Comparison of ENCODE assay signal across 11 mouse cellular contexts in genomic region chr1:149960251-149960650, GRCm38 (mm10). TPM values are rescaled to one million over a fixed set of nuclear protein-coding genes. Genes with fewer than 3 reads are reported as not detected.
DNase-seq lines count a peak whose midpoint lies in the region; ATAC-seq and TF ChIP-seq lines count a peak whose summit lies in the region.
"Had no signal": no experiment of that assay in that cellular context is flagged by ENCODE, and none has a peak within 500 bp of the region (broad histone marks: within the 10 kb centered on the region; RNA-seq: fewer than 3 reads in every experiment).

No protein-coding gene starts in this region.

- H3K4me3 ChIP-seq in erythroblast, embryonic 14.5 days (replicated peaks) = peak overlapping the region; percentile 69
- H3K4me3 ChIP-seq in kidney, embryonic 16.5 days (ENCODE audit: low read length) = peak overlapping the region; percentile 60
- peak overlapping the region; percentile 83 for H3K4me3 ChIP-seq in embryonic fibroblast, embryonic 13.5 days (ENCODE audit: insufficient read depth, low read length)
- H3K4me3 ChIP-seq in liver, postnatal 0 days (ENCODE audit: low read depth, low read length) = peak overlapping the region; percentile 69

- TF ChIP-seq EP300 in liver, postnatal 0 days (IDR thresholded peaks at IDR 0.05; ENCODE audit: low read depth) = no peak

- peak overlapping the region; percentile 69 for H3K4me2 ChIP-seq in kidney, embryonic 16.5 days (replicated peaks; ENCODE audit: low read depth, low read length)
- H3K4me2 ChIP-seq in liver, postnatal 0 days (ENCODE audit: low read depth, low read length) = peak overlapping the region; percentile 75

- no peak for TF ChIP-seq CTCF in embryonic fibroblast, embryonic 13.5 days (IDR thresholded peaks at IDR 0.05; ENCODE audit: borderline replicate concordance, insufficient read depth, low read length)
- no peak for TF ChIP-seq CTCF in liver, postnatal 0 days (IDR thresholded peaks at IDR 0.05; ENCODE audit: low read depth)

- DNase-seq in kidney, adult 9 months = no peak
- no peak for DNase-seq in liver, postnatal 0 days
- no peak for DNase-seq in cerebellum, postnatal 36 days
- DNase-seq in thymus, postnatal 4 days = no peak

- H3K4me1 ChIP-seq in erythroblast, embryonic 14.5 days (ENCODE audit: control insufficient read depth) = peaks cover 10% of the 10 kb centered on the region
- peaks cover 1% of the 10 kb centered on the region; the same call in 1 of the 2 replicates for H3K4me1 ChIP-seq in kidney, embryonic 16.5 days (ENCODE audit: insufficient read depth, low read length)
- peaks cover 3% of the 10 kb centered on the region; the same call in 1 of the 2 replicates for H3K4me1 ChIP-seq in embryonic fibroblast, embryonic 13.5 days (ENCODE audit: control insufficient read depth, insufficient read depth, low read length)
- H3K4me1 ChIP-seq in liver, postnatal 0 days (ENCODE audit: insufficient read depth) = no peaks in the 10 kb centered on the region
- H3K4me1 ChIP-seq: hindbrain, embryonic 13.5 days had no signal

- no peaks in the 10 kb centered on the region for H3K27me3 ChIP-seq in erythroblast, embryonic 14.5 days (ENCODE audit: control insufficient read depth)
- H3K27me3 ChIP-seq in kidney, embryonic 16.5 days (ENCODE audit: insufficient read depth, low read length) = no peaks in the 10 kb centered on the region
- H3K27me3 ChIP-seq in liver, postnatal 0 days (ENCODE audit: insufficient read depth, low read length) = no peaks in the 10 kb centered on the region
- H3K27me3 ChIP-seq: hindbrain, embryonic 13.5 days; Patski had no signal

- H3K36me3 ChIP-seq in erythroblast, embryonic 14.5 days (ENCODE audit: control insufficient read depth) = no peaks in the 10 kb centered on the region
- H3K36me3 ChIP-seq in kidney, embryonic 16.5 days (ENCODE audit: insufficient read depth, low read length) = no peaks in the 10 kb centered on the region
- H3K36me3 ChIP-seq in liver, postnatal 0 days (replicated peaks; ENCODE audit: insufficient read depth, low read length) = no peaks in the 10 kb centered on the region
- H3K36me3 ChIP-seq: hindbrain, embryonic 13.5 days had no signal

- 94% methylated on average over 4 of the region's 4 CpGs for WGBS in kidney, embryonic 16.5 days
- 80% methylated on average over 4 of the region's 4 CpGs for WGBS in liver, postnatal 0 days (ENCODE audit: insufficient replicate concordance)

- ATAC-seq in erythroblast, adult 5-6 weeks (replicated peaks; ENCODE audit: low FRiP score, poor library complexity, severe bottlenecking) = no peak
- ATAC-seq in kidney, embryonic 16.5 days (ENCODE audit: low FRiP score, low TSS enrichment) = no peak
- ATAC-seq in liver, postnatal 0 days = no peak
- ATAC-seq: forebrain, postnatal 0 days had no signal

- peak overlapping the region; percentile 80 for H3K9ac ChIP-seq in kidney, embryonic 16.5 days (replicated peaks; ENCODE audit: low read length)
- H3K9ac ChIP-seq in liver, postnatal 0 days (replicated peaks) = no peak overlapping the region
- H3K9ac ChIP-seq: forebrain, postnatal 0 days; hindbrain, embryonic 13.5 days had no signal

- no peak for TF ChIP-seq POLR2A in embryonic fibroblast, embryonic 13.5 days (IDR thresholded peaks at IDR 0.05; ENCODE audit: low read depth, low read length)

- no peaks in the 10 kb centered on the region for H3K9me3 ChIP-seq in erythroblast, embryonic 14.5 days (ENCODE audit: control insufficient read depth, low read length)
- no peaks in the 10 kb centered on the region for H3K9me3 ChIP-seq in kidney, embryonic 16.5 days (ENCODE audit: low read length)
- H3K9me3 ChIP-seq in liver, postnatal 0 days (ENCODE audit: low read length) = no peaks in the 10 kb centered on the region
- H3K9me3 ChIP-seq: hindbrain, embryonic 13.5 days had no signal

- H3K27ac ChIP-seq in kidney, embryonic 16.5 days (ENCODE audit: low read length) = peak overlapping the region; percentile 96
- peak overlapping the region; percentile 86 for H3K27ac ChIP-seq in embryonic fibroblast, embryonic 13.5 days (ENCODE audit: insufficient read depth, low read length)
- H3K27ac ChIP-seq in liver, postnatal 0 days (ENCODE audit: low read depth) = peak overlapping the region; percentile 88; the same call in 1 of the 2 replicates
- H3K27ac ChIP-seq: hindbrain, embryonic 13.5 days had no signal

RNA-seq across cellular contexts. Expression of gene Pla2g4a, which starts 0.8 kb away (rescaled TPM):
- polyA plus RNA-seq in erythroblast, embryonic 14.5 days (2012) = 0.03 TPM in 1 of 2 replicates, not detected in the other
- total RNA-seq in erythroblast, adult 5-6 weeks (2015; ENCODE audit: low replicate concordance) = 10.0 and 18.8 TPM in 2 replicates
- total RNA-seq in erythroblast, adult 5-6 weeks (2017; ENCODE audit: low replicate concordance) = 10.4 and 31.1 TPM in 2 replicates
- polyA plus RNA-seq in kidney, embryonic 16.5 days (2015; fragmentation: Nextera tagmentation; extraction: Ambion mirVana) = 46.8 and 48.4 TPM in 2 replicates
- 156 and 277 TPM in 2 replicates for polyA plus RNA-seq in embryonic fibroblast, embryonic 13.5 days (2011; ENCODE audit: insufficient read length, low read depth, missing spikeins)
- polyA plus RNA-seq in liver, postnatal 0 days (2015; fragmentation: Nextera tagmentation; extraction: Ambion mirVana) = 4.9 and 5.5 TPM in 2 replicates
